Mouse (Mus musculus) layer of hippocampus, postnatal 25 days (tissue): Measurements from ENCODE around the gene Srp9. TPM values are rescaled to one million over a fixed set of nuclear protein-coding genes. Genes with fewer than 3 reads are reported as not detected.
A peak's percentile ranks its signal among the peaks of the same experiment; 100 is the strongest.

ENCODE experiments used
- DNase-seq, 2 experiments: peaks; one replicate each; pipeline ENCODE4 v3.0.0; 2022; ENCODE audit warnings: mixed read lengths in 2 of 2, low spot score in 1 of 2; ENCODE audit errors: extremely low spot score in 1 of 2
- total RNA-seq, 2 experiments: library from RNA; stranded (reverse); gene quantifications; 2 replicates each; pipeline ENCODE4 v1.2.3; 2021

The Srp9 gene
- 10 to 100 TPM; 61.7 to 71.3 TPM for total RNA-seq

GRCm38 (mm10) chr1:182124506-182124905 lies at the start of gene Srp9:
Gene Srp9 (plus strand): TSS chr1:182124737.
- peak; percentile 93 to 96 for DNase-seq

DNA sequence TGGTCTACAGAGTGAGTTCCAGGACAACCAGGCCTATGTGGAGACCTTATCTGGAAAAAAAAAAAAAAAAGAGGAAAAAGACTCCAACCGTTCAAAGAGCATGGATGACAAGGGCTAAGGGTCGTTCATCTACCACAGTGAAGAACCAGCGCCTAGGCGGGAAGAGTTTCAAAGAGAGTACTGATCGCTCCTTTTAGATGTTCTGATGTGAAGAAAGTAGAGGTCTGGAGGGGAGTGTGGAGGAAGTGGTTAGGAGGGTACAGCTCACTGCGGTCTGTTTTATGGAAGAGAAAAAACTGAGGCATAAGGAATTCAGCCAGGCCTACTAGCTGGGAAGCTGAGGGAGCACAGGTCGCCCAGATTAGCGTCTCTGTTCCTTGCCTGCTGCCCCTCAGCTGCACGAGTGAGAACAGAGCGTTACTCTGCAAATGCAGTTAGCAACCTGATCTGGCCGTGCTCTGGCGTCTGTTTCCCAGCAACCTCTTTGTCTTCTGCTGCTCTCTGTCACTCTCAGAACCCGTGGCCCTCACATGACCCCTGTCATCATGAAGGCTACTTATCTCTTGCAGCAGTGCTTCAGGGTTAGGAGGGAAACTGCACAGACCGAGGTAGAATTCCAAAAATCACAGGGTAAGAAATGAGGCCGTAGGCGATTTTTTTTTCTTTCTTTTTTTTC lies 42.7 kb upstream of the Srp9 start:
- no peak for DNase-seq

DNA sequence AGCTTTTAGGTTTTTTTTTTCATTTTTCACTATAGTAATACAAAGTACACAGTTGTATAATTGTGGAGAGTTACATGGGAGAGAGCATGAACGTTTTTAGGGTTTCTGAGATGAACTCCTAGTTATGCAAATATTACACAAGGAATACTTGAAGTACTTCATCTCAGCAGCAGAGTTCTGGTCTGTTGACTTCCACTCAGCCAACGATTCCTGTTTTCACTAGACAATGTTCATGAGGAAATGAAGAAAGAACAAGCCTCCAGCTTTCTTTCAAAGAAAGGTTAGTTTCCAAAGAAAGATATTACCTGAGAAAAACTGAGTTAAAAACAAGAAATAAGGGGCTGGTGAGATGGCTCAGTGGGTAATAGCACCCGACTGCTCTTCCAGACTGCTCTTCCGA lies 41.1 kb upstream of the Srp9 start:
- DNase-seq = no peak

- DNase-seq = peak in 1 of 2 experiments; percentile 44
These were observed 37.8 kb upstream of the Srp9 start for GRCm38 (mm10) chr1:182086759-182087158.

- DNase-seq = no peak
These were observed 37.2 kb upstream of the Srp9 start for GRCm38 (mm10) chr1:182087351-182087750.

GRCm38 (mm10) chr1:182087753-182088633 lies 36.5 kb upstream of the Srp9 start:
- DNase-seq = peak in 1 of 2 experiments; percentile 32

GRCm38 (mm10) chr1:182088844-182089418 lies 35.6 kb upstream of the Srp9 start:
- DNase-seq = no peak

DNA sequence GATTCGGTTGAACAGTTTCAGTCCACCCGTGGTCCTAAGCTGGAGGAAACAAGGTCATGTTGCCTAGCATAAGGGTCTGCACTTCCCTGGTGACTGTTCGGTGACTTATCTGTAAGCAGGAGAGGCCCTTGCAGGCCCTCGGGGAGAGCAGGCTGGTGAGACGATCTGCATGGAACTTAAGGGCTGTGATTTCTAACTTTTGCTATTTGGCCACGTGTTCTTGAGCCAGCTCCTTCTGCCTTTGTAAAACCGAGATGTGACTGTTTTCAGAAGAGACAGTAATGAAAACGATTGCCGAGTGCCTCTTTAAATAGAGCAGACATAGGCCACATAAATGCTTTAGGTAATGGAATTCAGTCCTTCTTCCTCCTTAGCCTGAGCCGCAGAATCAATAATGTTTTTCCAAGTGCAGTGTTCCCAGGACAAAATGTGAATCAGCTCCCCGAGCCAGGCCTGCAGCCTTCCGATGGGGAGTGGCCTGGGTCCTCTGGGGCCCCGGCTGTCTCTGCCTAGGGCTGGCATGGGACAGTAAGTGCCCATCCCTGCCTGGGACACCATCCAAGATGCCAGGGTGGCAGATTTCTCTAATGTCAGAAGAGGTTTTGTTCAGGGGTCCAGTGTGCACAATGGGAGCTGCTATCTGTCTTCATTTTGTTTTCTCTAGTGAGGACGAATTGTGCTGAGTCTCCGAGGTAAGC lies 34.8 kb upstream of the Srp9 start:
- no peak for DNase-seq

DNA sequence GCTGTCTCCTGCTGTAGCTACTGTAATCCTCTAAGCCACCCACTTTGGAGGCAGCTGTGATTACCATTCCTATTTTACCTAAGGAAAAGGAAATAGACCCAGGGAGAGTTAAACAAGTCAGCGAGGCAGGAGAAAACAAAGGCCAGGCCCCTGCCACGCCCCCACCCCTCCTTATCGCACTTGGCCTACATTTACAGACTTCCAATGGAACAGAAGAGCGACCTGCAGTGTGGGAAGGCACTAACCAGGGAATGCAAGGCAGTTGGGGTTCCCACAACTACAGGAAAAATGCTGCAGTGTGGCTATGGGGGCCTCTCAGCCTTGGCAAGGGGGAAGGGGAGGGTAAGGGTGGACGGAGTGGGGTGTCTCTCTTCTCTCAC lies 34.2 kb upstream of the Srp9 start:
- DNase-seq = no peak

- DNase-seq = no peak
These were observed 33.3 kb upstream of the Srp9 start for GRCm38 (mm10) chr1:182091261-182091660.

DNA sequence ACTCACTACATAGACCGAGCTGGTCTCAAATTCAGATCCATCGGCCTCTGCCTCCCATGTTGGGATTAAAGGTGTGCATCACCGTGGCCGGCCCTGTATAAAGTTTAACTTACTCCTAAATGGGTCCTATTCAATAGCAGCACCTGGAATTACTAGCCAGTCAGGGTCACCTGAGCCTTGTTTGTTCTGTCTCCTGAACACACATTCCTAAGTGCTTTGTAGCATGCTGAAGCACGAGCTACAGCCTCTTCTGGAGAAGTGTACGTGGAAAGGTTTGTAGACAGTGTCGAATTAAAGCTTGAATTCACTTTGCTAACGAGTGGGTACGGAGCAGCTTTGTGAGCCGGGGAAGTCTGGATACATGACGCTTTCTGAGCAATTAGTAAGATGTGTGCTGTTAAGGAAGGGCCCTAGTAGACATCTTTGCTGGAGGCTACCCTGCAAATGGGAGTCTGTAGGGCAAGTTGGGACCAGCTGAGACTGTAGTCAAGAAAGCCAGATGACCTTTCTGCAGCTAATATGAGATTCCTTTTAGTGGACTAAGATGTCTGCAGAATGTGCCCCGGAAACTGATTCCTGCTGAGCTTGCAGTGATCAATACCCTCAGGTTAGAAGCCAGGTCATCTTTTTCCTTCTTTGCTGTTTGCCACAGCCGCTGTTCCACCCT lies 32.7 kb upstream of the Srp9 start:
- no peak for DNase-seq

DNA sequence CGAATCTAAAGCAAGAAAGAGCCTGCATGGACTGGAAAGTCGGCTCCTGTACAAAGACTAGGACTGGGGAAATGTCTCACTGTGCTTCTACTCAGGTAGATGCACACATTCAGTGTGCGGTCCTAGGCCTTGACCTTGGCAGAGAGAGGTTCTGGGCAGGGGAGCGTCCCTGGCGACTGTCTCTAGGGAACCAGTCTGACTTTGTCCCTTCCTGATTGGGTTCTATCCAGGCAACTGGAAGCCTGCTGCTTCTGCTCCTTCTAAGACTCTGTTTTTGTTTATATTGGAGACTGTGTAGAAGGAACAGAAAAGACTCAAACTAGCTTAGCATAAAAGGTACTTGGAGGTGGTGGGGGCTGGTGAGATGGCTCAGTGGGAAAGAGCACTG lies 32.1 kb upstream of the Srp9 start:
- DNase-seq = no peak

DNA sequence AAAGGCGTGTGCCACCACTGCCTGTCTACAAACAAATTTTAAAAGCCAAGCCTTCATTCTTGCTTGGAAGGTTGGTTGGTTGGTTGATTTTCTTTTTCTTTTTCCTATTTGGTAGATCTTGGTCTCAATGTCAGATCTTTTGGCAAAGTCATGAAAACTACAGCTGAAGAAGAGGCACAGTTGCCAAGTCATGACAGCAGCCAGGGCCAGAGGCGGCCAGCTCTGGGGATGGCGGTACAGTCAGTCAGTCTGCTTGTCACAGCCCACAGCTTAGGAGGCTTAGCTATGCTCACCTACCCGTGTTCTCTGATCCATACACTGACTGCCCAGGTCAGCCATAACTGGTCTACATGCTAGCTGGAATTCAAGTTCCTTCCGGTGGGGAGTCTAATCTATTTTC lies 31.1 kb upstream of the Srp9 start:
- DNase-seq = no peak

GRCm38 (mm10) chr1:182094473-182095136 lies 29.9 kb upstream of the Srp9 start:
- DNase-seq = no peak

- DNase-seq = no peak
These were observed 29.2 kb upstream of the Srp9 start for GRCm38 (mm10) chr1:182095240-182095741.

DNA sequence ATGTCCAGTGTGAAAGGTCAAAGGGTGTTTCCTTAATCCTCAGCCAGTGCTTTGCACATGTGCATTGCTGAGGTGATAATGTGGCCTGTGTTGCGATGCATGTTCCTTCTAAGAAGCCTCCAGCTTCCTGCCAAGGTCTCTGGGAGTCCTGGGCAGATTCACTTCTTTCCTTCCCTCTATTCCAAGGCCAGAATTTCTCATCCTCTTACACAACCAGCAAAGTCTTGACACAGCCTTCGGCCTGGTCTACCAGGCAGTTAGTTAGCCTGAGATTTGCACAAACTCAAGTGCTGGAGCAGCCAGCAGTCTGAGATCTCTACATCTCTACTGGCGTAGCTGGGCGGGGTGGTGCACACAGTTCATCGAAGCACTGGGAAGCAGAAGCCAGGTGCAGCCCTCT lies 27.8 kb upstream of the Srp9 start:
- no peak for DNase-seq

- no peak for DNase-seq
These were observed 25.5 kb upstream of the Srp9 start for GRCm38 (mm10) chr1:182099062-182099461.

- no peak for DNase-seq
These were observed 24.1 kb upstream of the Srp9 start for GRCm38 (mm10) chr1:182100403-182100802.

- DNase-seq = no peak
These were observed 23.1 kb upstream of the Srp9 start for GRCm38 (mm10) chr1:182101468-182101867.

GRCm38 (mm10) chr1:182102706-182103105 lies 21.8 kb upstream of the Srp9 start:
- no peak for DNase-seq
